Mouse (Mus musculus) A20 (cell line): ENCODE measurements at regions not wholly inside any gene's neighbourhood (a gene's known extent, or its start where the extent isn't known, plus 50 kb on each side); places are given as distances from the start of the nearest gene placed in this dataset.

ENCODE experiments used
- DNase-seq: peaks from one replicate; pipeline ENCODE4 v3.0.0-alpha.2; 2011; ENCODE audit warnings: low read depth, low spot score

DNA sequence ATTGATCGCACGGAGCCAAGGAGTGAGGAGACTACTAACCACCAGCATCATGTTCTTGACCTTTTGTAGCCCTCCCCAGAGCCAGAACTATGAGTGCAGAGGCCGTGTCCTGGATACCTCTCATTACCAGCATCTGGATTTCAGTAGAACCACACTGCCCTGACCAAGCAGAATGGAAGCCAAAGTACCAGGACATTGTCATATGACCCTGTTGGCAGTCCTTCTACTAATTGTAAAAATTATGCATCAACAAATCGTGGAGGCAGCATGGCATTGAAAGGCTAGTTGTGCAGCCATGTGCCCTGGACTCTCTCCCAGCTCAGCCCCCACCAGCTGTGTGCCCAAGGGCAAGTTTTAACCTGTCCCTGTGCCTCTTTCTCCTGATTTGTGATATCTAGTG, 135.6 kb upstream of the Dock1 start:
- DNase-seq: no peak

GRCm38 (mm10) chr7:134541699-134542098, 128.8 kb upstream of the Dock1 start:
- DNase-seq: no peak

DNA sequence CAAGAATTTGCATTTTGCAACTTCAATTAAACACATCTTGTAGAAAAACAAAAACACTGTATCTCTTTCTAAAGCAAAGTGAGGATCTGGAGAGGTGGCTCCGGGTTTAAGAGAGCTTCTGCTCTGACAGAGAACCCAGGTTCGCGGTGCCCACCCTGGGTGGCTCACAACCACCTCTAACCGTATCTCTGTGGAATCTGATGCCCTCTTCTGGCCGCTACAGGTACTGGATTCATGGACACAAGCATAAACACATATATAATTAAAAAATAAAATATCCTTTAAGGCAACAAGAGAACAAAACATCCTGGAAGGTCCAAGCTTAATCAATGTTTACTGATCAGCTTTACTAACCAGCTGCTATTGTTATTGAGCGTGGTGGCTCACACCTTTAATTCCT, 124.3 kb upstream of the Dock1 start:
- no peak for DNase-seq

- DNase-seq: no peak
Measured at GRCm38 (mm10) chr7:134549286-134549919, 121.1 kb upstream of the Dock1 start.

- DNase-seq: no peak
Measured at GRCm38 (mm10) chr7:134550221-134550809, 120.1 kb upstream of the Dock1 start.

DNA sequence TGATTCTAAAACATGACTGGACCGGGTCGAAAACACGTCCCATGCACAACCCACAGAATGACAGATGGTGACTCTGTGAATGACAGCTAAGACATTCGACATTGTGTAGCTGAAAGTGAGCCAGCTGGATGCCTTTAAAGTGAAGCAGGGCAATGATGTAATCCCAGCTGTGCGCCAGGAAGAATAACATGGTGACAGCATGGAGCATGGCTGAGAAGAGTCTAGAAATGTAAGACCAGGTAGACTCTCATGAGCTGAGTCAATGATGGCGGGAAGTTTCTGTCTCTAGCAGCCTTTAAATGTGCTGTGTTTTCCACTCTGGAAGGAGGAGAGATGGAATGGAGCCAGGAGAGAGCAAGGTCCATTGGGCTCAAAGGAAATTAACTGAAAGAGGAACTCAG, 118.4 kb upstream of the Dock1 start:
- no peak for DNase-seq

GRCm38 (mm10) chr7:134556061-134556460, 114.4 kb upstream of the Dock1 start:
- no peak for DNase-seq

- peak; percentile 1 for DNase-seq
Measured at GRCm38 (mm10) chr7:134566322-134566721, 104.1 kb upstream of the Dock1 start.

- DNase-seq: no peak
Measured at GRCm38 (mm10) chr7:134569247-134569646, 101.2 kb upstream of the Dock1 start.

- DNase-seq: no peak
Measured at GRCm38 (mm10) chr7:134570176-134570810, 100.2 kb upstream of the Dock1 start.

DNA sequence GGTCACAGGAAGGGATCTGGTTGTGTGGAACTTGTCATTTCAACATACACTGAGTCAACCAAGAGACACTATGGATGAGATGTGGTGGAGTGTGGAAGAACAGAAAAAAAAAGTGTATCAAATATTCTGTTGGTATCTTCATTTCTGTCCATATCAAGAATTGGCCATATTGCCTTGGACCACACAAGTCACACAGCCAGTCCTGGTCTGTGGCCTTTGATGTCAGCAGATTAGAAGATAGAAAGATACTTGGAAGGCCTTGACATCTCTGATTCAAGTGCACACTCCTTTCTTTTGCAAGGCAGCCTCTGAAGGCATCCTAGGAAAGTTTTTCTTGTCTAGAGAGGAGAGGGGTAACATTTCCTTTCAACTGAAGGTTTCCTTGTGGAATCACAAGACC, 88.7 kb upstream of the Dock1 start:
- no peak for DNase-seq

DNA sequence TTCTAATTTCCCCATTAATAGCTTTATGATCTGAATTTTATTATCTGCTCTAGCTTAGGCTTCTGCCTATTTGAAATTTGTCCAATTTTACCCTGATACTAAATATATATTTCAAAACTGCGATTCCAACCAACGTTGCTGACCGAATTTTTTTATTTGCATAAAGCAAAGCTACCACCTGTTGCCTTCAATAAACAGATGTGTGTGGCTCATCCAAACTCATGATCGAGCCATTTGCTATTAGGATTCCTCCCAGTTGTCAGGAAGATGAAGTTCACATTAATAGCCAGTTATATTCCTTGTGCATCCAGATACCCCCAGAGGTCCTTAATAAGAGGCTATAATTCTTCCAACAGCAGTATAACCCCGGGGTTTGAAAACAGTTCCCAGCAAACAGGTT, 85.0 kb upstream of the Dock1 start:
- DNase-seq: no peak

DNA sequence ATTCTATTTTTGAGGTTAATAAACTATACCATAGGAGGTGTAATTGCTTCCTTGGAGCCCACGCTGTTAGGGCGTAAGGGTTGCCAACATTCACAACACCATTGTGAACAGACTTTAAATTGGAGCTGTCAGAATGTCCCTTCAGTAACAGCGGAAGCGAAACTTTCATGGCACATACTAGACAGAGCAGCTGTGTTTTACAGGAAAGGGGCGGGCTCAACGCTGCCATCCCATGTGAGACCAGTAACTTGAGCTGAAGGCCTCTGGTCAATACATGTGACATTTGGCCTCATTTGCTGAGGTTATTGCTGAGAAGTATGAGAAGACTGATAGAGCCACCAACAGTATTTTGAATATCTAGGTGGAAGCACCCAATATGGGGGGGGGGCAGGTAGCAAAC, 83.5 kb upstream of the Dock1 start:
- no peak for DNase-seq

DNA sequence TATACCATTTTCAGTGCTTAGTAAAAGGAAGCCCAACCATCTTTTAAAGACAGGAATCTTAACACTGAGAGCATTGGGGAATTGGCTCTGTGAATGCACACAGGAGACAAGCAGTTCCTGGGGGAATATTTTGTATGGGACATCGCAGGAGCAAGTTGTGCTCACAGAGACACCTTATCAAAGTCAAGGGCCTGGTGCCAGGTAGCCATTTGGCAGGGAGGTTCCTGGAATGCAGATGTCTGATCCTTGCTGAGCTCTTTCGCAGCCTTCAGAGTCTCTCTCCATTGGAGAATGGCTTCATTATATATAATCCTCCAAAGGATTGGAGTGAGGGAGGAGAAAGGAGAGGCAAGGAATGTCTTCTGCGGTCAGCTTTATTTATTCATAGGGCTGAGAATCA, 62.6 kb upstream of the Dock1 start:
- DNase-seq: no peak

- DNase-seq: no peak
Measured at GRCm38 (mm10) chr7:134610159-134610558, 60.3 kb upstream of the Dock1 start.

DNA sequence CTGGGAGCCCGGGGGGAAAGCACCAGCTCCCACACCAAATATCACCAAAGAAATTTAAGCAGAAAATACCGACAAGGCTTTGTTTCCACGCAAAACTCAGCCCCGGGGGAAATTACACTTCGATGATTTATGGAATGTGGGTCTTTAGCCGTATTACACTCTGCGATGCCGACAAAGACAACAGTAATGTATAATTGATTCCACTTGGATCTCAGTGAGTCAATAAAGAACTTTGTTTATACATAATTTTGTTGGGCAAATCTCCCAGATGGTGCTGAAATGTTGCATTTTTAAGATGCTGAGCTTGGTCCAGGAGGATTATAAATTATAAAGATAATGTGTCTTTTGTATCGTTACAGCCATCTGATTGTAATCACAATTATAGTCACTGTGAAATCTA, 59.1 kb upstream of the Dock1 start:
- DNase-seq: no peak

GRCm38 (mm10) chr7:134612175-134612633, 58.2 kb upstream of the Dock1 start:
- DNase-seq: no peak

- no peak for DNase-seq
Measured at GRCm38 (mm10) chr7:134619220-134619975, 51.1 kb upstream of the Dock1 start.

GRCm38 (mm10) chr7:134620006-134620405, 50.4 kb upstream of the Dock1 start:
- DNase-seq: no peak
